Mouse (Mus musculus) ES-Bruce4 (cell line): ENCODE results near the gene Dusp16.

Experiments
- CTCF ChIP-seq: IDR thresholded peaks from one replicate; pipeline ENCODE4 v1.8.1; 2011; ENCODE audit warnings: low read depth, low read length
- EP300 ChIP-seq: IDR thresholded peaks from 2 replicates; pipeline ENCODE4 v1.6.1; 2011; ENCODE audit warnings: low read depth, low read length; ENCODE audit not compliant: insufficient read depth
- POLR2A ChIP-seq: IDR thresholded peaks from one replicate; pipeline ENCODE4 v1.8.1; 2011; ENCODE audit warnings: low read length; ENCODE audit not compliant: insufficient read depth

- TF ChIP-seq EP300 (no peak), POLR2A (no peak), CTCF (no peak)
These were observed 69.5 kb downstream of the Dusp16 start for GRCm38 (mm10) chr6:134722906-134723305.
